Mouse (Mus musculus) hindbrain, embryonic 10.5 days (tissue): ENCODE measurements around the gene 6030445D17Rik. TPM values are rescaled to one million over a fixed set of nuclear protein-coding genes. Genes with fewer than 3 reads are reported as not detected.

ENCODE experiments used
- DNase-seq: peaks from one replicate; pipeline ENCODE4 v3.0.0-alpha.2; 2017; ENCODE audit warnings: low spot score
- H3K27ac ChIP-seq: fragments of 300-500 bp; sonication (generic); 2 replicates; pipeline ENCODE4 v1.5.1; 2016; ENCODE audit warnings: mild to moderate bottlenecking, moderate library complexity
- H3K27me3 ChIP-seq: fragments of 300-500 bp; sonication (generic); 2 replicates; pipeline ENCODE4 v1.6.1; 2016; ENCODE audit warnings: mild to moderate bottlenecking; ENCODE audit not compliant: poor library complexity, insufficient read depth, severe bottlenecking
- H3K36me3 ChIP-seq: fragments of 300-500 bp; sonication (generic); 2 replicates; pipeline ENCODE4 v1.6.1; 2016; ENCODE audit warnings: mild to moderate bottlenecking, moderate library complexity
- H3K4me1 ChIP-seq: fragments of 300-500 bp; sonication (generic); replicated peaks from 2 replicates; pipeline ENCODE4 v1.6.1; 2016; ENCODE audit warnings: mild to moderate bottlenecking
- H3K4me3 ChIP-seq: fragments of 300-500 bp; sonication (generic); 2 replicates; pipeline ENCODE4 v1.5.1; 2016; ENCODE audit warnings: mild to moderate bottlenecking, moderate library complexity
- H3K9me3 ChIP-seq: fragments of 300-500 bp; sonication (generic); 2 replicates; pipeline ENCODE4 v1.6.1; 2016; ENCODE audit warnings: mild to moderate bottlenecking, moderate library complexity
- WGBS: fragments of 180-500 bp; shearing (Covaris S2); methylation state at CpG from one replicate; pipeline ENCODE4 v1.1.7; 2016; 5-methylcytosine and 5-hydroxymethylcytosine counted together
- polyA plus RNA-seq: library from polyadenylated mRNA; unstranded; fragments of >200 nt; fragmentation: Nextera tagmentation; extraction: Ambion mirVana; gene quantifications from 2 replicates; pipeline ENCODE4 v1.2.1, GENCODE M21; 2016

6030445D17Rik gene
- polyA plus RNA-seq, 1 experiment from 2014 or later: 0.17 TPM

GRCm38 (mm10) chr4:136466226-136466625 lies 4.2 kb downstream of the 6030445D17Rik start:
- no peak for DNase-seq
- 81% methylated on average over 4 of the region's 4 CpGs for WGBS
- peaks cover 52% of the 10 kb centered on the region for H3K27me3 ChIP-seq
- no peaks in the 10 kb centered on the region for H3K36me3 ChIP-seq
- H3K4me3 ChIP-seq: no peak overlapping the region
- H3K4me1 ChIP-seq: peaks cover 54% of the 10 kb centered on the region
- no peaks in the 10 kb centered on the region for H3K9me3 ChIP-seq
- H3K27ac ChIP-seq: no peak overlapping the region

GRCm38 (mm10) chr4:136468553-136469327 lies 6.7 kb downstream of the 6030445D17Rik start:
- peaks cover 27% of the 10 kb centered on the region for H3K27me3 ChIP-seq
- H3K27ac ChIP-seq: peak overlapping the region; percentile 95; the same call in 1 of the 2 replicates
- peaks cover 51% of the 10 kb centered on the region for H3K4me1 ChIP-seq
- DNase-seq: no peak
- H3K36me3 ChIP-seq: no peaks in the 10 kb centered on the region
- H3K4me3 ChIP-seq: peak overlapping the region; percentile 84; the same call in 1 of the 2 replicates
- no peaks in the 10 kb centered on the region for H3K9me3 ChIP-seq
- 73% methylated on average over 14 of the region's 14 CpGs for WGBS

GRCm38 (mm10) chr4:136469371-136469903 lies 7.4 kb downstream of the 6030445D17Rik start, which contains the start of gene Luzp1:
Gene Luzp1, plus strand, starts transcription at chr4:136469761.
- Histone ChIP-seq H3K36me3 (no peaks in the 10 kb centered on the region), H3K27ac (peak within 1 kb of the TSS; percentile 95), H3K4me3 (peak within 1 kb of the TSS; percentile 84), H3K9me3 (no peaks in the 10 kb centered on the region), H3K27me3 (peaks cover 20% of the 10 kb centered on the region), H3K4me1 (peaks cover 51% of the 10 kb centered on the region)
- DNase-seq: peak; percentile 94
- 2% methylated on average over 36 of the region's 36 CpGs for WGBS

- WGBS: under 1% methylated on average over 45 of the region's 55 CpGs
- no peaks in the 10 kb centered on the region for H3K36me3 ChIP-seq
- peaks cover 49% of the 10 kb centered on the region for H3K4me1 ChIP-seq
- DNase-seq: no peak
- peaks cover 15% of the 10 kb centered on the region for H3K27me3 ChIP-seq
- H3K4me3 ChIP-seq: peak overlapping the region; percentile 84
- H3K27ac ChIP-seq: peak overlapping the region; percentile 95
- no peaks in the 10 kb centered on the region for H3K9me3 ChIP-seq
These were observed 7.9 kb downstream of the 6030445D17Rik start for GRCm38 (mm10) chr4:136469941-136470346.

GRCm38 (mm10) chr4:136470347-136471071 lies 8.5 kb downstream of the 6030445D17Rik start:
- H3K36me3 ChIP-seq: no peaks in the 10 kb centered on the region
- peak overlapping the region; percentile 84 for H3K4me3 ChIP-seq
- WGBS: under 1% methylated on average over 58 of the region's 58 CpGs
- H3K4me1 ChIP-seq: peaks cover 47% of the 10 kb centered on the region
- no peaks in the 10 kb centered on the region for H3K9me3 ChIP-seq
- H3K27ac ChIP-seq: peak overlapping the region; percentile 95
- peaks cover 10% of the 10 kb centered on the region; the same call in 1 of the 2 replicates for H3K27me3 ChIP-seq
- DNase-seq: peak; percentile 70

- 96% methylated on average over 1 of the region's 1 CpGs for WGBS
- peaks cover 25% of the 10 kb centered on the region for H3K4me1 ChIP-seq
These were observed 14.6 kb downstream of the 6030445D17Rik start for GRCm38 (mm10) chr4:136476692-136477091.

GRCm38 (mm10) chr4:136486549-136486948 lies 24.5 kb downstream of the 6030445D17Rik start:
- Histone ChIP-seq H3K36me3 (peaks cover 16% of the 10 kb centered on the region), H3K4me1 (no peaks in the 10 kb centered on the region), H3K27ac (no peak overlapping the region), H3K4me3 (no peak overlapping the region), H3K27me3 (no peaks in the 10 kb centered on the region), H3K9me3 (no peaks in the 10 kb centered on the region)
- DNase-seq: no peak
- 98% methylated on average over 2 of the region's 2 CpGs for WGBS

More at GRCm38 (mm10) chr4:136476692-136477091, 14.6 kb downstream of the 6030445D17Rik start:
- no peaks in the 10 kb centered on the region for H3K27me3 ChIP-seq
- peaks cover 6% of the 10 kb centered on the region; the same call in 1 of the 2 replicates for H3K36me3 ChIP-seq
- H3K9me3 ChIP-seq: no peaks in the 10 kb centered on the region
- DNase-seq: no peak
- no peak overlapping the region for H3K27ac ChIP-seq
- H3K4me3 ChIP-seq: no peak overlapping the region

- H3K4me1 ChIP-seq: no peaks in the 10 kb centered on the region
- H3K36me3 ChIP-seq: no peaks in the 10 kb centered on the region
- no peak overlapping the region for H3K4me3 ChIP-seq
- H3K27me3 ChIP-seq: no peaks in the 10 kb centered on the region
- no peak overlapping the region for H3K27ac ChIP-seq
- H3K9me3 ChIP-seq: no peaks in the 10 kb centered on the region
- DNase-seq: no peak
These were observed 33.9 kb downstream of the 6030445D17Rik start for GRCm38 (mm10) chr4:136495993-136496392.

GRCm38 (mm10) chr4:136505426-136506215 lies 43.6 kb downstream of the 6030445D17Rik start:
- Histone ChIP-seq H3K36me3 (no peaks in the 10 kb centered on the region), H3K4me3 (no peak overlapping the region), H3K9me3 (no peaks in the 10 kb centered on the region), H3K27me3 (no peaks in the 10 kb centered on the region), H3K27ac (no peak overlapping the region), H3K4me1 (0 out of 2 replicates have a peak, but pooled peaks cover 3% of the 10 kb centered on the region)
- no peak for DNase-seq
- 63% methylated on average over 2 of the region's 2 CpGs for WGBS

GRCm38 (mm10) chr4:136509857-136510256 lies 47.8 kb downstream of the 6030445D17Rik start:
- H3K9me3 ChIP-seq: no peaks in the 10 kb centered on the region
- H3K27ac ChIP-seq: no peak overlapping the region
- peaks cover 11% of the 10 kb centered on the region for H3K4me1 ChIP-seq
- 88% methylated on average over 1 of the region's 1 CpGs for WGBS
- DNase-seq: no peak
- H3K27me3 ChIP-seq: no peaks in the 10 kb centered on the region
- H3K4me3 ChIP-seq: no peak overlapping the region
- H3K36me3 ChIP-seq: no peaks in the 10 kb centered on the region

- no peak for DNase-seq
- peaks cover 4% of the 10 kb centered on the region; the same call in 1 of the 2 replicates for H3K36me3 ChIP-seq
- WGBS: 65% methylated on average over 4 of the region's 4 CpGs
- no peaks in the 10 kb centered on the region for H3K9me3 ChIP-seq
- peaks cover 11% of the 10 kb centered on the region for H3K4me1 ChIP-seq
- H3K4me3 ChIP-seq: no peak overlapping the region
- no peak overlapping the region for H3K27ac ChIP-seq
- no peaks in the 10 kb centered on the region for H3K27me3 ChIP-seq
These were observed 49.7 kb downstream of the 6030445D17Rik start for GRCm38 (mm10) chr4:136511708-136512107.

- H3K27ac ChIP-seq: no peak overlapping the region
- DNase-seq: no peak
- H3K9me3 ChIP-seq: no peaks in the 10 kb centered on the region
- peaks cover 11% of the 10 kb centered on the region for H3K4me1 ChIP-seq
- H3K36me3 ChIP-seq: peaks cover 4% of the 10 kb centered on the region; the same call in 1 of the 2 replicates
- no peak overlapping the region for H3K4me3 ChIP-seq
- H3K27me3 ChIP-seq: no peaks in the 10 kb centered on the region
These were observed 50.9 kb downstream of the 6030445D17Rik start for GRCm38 (mm10) chr4:136512905-136513304.
